Mouse (Mus musculus): ENCODE results near the gene Ndufs8. TPM values are rescaled to one million over a fixed set of nuclear protein-coding genes. Genes with fewer than 3 reads are reported as not detected.

Gene Ndufs8
- polyA plus RNA-seq, 1 experiment from 2014 or later: 330 TPM

DNA sequence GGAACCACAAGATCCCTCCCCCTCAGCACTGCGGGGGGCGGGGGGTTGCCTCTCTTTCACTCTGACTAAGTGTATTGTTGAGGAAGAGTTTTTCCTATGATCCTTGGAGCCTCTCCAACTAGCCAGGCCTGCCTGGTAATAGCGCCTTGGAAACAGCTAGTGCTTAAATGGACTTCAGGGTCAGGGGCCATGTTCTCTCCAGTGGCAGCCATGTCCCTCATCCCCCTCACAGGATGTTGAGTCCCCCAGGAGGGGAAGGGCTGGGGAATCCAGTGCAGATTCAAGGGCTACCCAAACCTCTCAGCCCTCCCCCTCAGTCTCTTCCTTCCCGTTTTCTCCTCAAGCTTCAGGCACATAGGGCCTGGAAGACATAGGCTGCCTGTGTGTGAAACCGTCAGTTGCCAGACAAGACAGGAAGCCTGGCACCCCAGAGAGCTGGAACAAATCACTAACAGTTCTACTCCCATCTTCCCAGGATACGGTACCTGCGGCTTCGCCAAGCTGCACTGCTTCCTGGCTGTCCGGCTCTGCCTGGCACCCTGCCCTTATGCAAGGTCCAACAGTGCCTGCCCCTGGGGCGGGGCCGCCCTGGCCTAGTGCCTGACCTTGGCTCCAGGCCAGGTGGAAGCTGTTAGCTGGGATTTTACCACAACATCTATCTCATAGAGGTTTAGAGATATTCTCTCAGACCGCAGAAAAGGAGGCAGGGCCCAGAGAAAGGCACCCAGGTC is 16.8 kb upstream of the Ndufs8 start, which contains the start of gene Aldh3b1:
Aldh3b1 (minus strand) TSS at position 598 of the 731 bp plus-strand sequence.
- H3K4me3 ChIP-seq (replicated peaks): no peak within 1 kb of the TSS
- peak within 1 kb of the TSS; percentile 76 for H3K27ac ChIP-seq (replicated peaks)
- H3K4me2 ChIP-seq: peak within 1 kb of the TSS; percentile 27
- no peaks in the 10 kb centered on the region for H3K36me3 ChIP-seq
- WGBS: 50% methylated on average over 12 of the region's 12 CpGs
- H3K9ac ChIP-seq (replicated peaks): no peak within 1 kb of the TSS
- ATAC-seq (ENCODE audit: low FRiP score): peak; percentile 78
- peaks cover 20% of the 10 kb centered on the region for H3K4me1 ChIP-seq
- H3K27me3 ChIP-seq (replicated peaks): no peaks in the 10 kb centered on the region; the same call in 1 of the 2 replicates
- H3K9me3 ChIP-seq (replicated peaks): no peaks in the 10 kb centered on the region

DNA sequence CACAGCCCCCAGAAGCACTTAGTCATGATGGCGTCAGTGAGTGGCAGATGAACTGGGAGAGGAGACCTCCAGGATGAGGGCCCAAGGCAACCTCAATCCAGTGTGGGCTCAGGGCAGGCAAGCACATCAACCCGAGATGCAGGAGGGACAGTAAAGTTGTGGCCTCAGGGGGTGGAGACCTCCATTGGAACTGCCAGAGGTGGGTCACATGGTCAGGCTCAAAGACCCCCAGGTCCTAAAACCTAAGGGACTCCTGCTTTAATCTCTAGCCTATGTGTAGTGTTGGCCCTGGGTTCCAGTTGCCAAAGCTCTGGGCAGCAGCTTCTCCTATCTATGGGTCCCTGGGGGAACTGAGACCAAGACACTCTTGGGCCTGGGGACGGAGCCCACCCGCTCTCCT is 16.2 kb upstream of the Ndufs8 start:
- no peak overlapping the region for H3K4me3 ChIP-seq (replicated peaks)
- ATAC-seq (ENCODE audit: low FRiP score): no peak
- no peaks in the 10 kb centered on the region for H3K36me3 ChIP-seq
- H3K9ac ChIP-seq (replicated peaks): no peak overlapping the region
- H3K9me3 ChIP-seq (replicated peaks): no peaks in the 10 kb centered on the region
- no peak overlapping the region for H3K4me2 ChIP-seq
- WGBS: 78% methylated on average over 4 of the region's 4 CpGs
- H3K4me1 ChIP-seq: peaks cover 20% of the 10 kb centered on the region
- no peaks in the 10 kb centered on the region; the same call in 1 of the 2 replicates for H3K27me3 ChIP-seq (replicated peaks)
- peak overlapping the region; percentile 76 for H3K27ac ChIP-seq (replicated peaks)

GRCm38 (mm10) chr19:3927989-3928388 is 15.4 kb upstream of the Ndufs8 start:
- Histone ChIP-seq H3K36me3 (no peaks in the 10 kb centered on the region), H3K27ac (replicated peaks) (no peak overlapping the region), H3K9ac (replicated peaks) (no peak overlapping the region), H3K27me3 (replicated peaks) (no peaks in the 10 kb centered on the region), H3K9me3 (replicated peaks) (no peaks in the 10 kb centered on the region), H3K4me2 (no peak overlapping the region), H3K4me3 (replicated peaks) (no peak overlapping the region), H3K4me1 (peaks cover 20% of the 10 kb centered on the region)
- no peak for ATAC-seq (ENCODE audit: low FRiP score)
- 77% methylated on average over 4 of the region's 4 CpGs for WGBS

DNA sequence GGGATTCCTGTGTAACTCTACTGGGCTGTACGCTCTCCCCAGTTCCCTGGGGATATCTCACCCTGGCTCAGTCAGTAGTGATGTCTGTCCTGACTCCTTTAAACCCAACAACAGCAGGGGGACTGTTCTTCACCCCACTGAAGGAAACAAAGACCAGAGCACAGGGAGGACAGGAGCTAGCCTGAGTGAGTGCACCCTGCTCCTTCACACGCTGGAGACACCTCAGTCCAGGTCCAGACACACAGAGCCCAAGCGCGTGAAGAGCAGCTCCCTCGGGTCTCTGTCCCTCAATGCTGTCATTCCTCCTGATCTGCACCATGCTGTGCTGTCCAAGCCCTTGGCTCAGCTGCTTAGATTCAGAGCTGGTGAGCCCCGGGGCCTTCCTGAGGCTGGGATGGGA is 14.1 kb upstream of the Ndufs8 start:
- Histone ChIP-seq H3K36me3 (no peaks in the 10 kb centered on the region), H3K9ac (replicated peaks) (no peak overlapping the region), H3K9me3 (replicated peaks) (no peaks in the 10 kb centered on the region), H3K4me3 (replicated peaks) (no peak overlapping the region), H3K27me3 (replicated peaks) (no peaks in the 10 kb centered on the region), H3K4me1 (peaks cover 20% of the 10 kb centered on the region), H3K4me2 (no peak overlapping the region), H3K27ac (replicated peaks) (no peak overlapping the region; the same call in 1 of the 2 replicates)
- WGBS: 64% methylated on average over 6 of the region's 6 CpGs
- no peak for ATAC-seq (ENCODE audit: low FRiP score)

DNA sequence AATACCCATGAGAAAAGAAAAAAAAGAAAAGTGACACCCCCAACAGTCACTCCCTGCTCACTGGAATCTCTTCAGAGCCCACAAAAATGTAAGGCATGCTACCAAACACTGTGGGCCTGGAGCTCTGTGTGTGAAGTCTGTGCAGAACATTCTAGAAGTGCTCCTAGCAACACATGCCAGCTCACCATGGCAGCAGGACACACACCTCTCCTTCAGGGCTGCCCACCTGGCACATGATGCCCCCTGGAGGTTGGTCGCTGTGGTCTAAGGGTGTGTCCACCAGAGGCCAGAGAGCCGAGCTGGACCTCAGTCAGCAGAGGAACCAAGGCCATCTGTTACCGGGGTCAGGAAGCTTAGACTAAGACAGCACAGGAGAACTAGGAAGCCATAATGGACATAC is 13.7 kb upstream of the Ndufs8 start:
- no peak overlapping the region for H3K9ac ChIP-seq (replicated peaks)
- no peak for ATAC-seq (ENCODE audit: low FRiP score)
- no peak overlapping the region for H3K4me2 ChIP-seq
- 70% methylated on average over 3 of the region's 3 CpGs for WGBS
- H3K4me3 ChIP-seq (replicated peaks): no peak overlapping the region
- no peaks in the 10 kb centered on the region for H3K36me3 ChIP-seq
- no peak overlapping the region for H3K27ac ChIP-seq (replicated peaks)
- H3K27me3 ChIP-seq (replicated peaks): no peaks in the 10 kb centered on the region
- no peaks in the 10 kb centered on the region for H3K9me3 ChIP-seq (replicated peaks)
- H3K4me1 ChIP-seq: peaks cover 20% of the 10 kb centered on the region

DNA sequence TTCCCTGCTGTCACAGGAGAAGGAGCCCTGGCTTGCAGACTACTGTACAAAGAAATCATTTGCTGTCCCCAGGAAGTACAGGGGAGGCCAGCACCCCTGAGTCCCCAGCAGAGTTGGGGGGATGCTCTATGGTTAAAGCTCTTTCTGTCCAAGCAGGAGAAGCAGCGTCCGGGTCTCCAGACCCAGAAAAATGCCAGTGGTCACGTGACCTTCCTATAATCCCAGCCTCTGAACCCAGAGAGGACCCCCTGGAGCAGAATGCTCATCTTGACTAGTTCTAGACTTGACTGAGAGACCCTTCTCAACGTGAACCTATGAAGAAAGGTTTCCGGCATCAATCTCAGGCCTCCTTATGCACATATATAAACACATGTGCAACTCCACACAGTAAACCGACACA is 13.3 kb upstream of the Ndufs8 start:
- 82% methylated on average over 6 of the region's 6 CpGs for WGBS
- H3K36me3 ChIP-seq: no peaks in the 10 kb centered on the region
- no peak for ATAC-seq (ENCODE audit: low FRiP score)

GRCm38 (mm10) chr19:3924868-3925267 is 12.3 kb upstream of the Ndufs8 start:
- Histone ChIP-seq H3K9ac (replicated peaks) (no peak overlapping the region), H3K27ac (replicated peaks) (no peak overlapping the region), H3K27me3 (replicated peaks) (no peaks in the 10 kb centered on the region), H3K4me2 (no peak overlapping the region), H3K4me3 (replicated peaks) (no peak overlapping the region), H3K4me1 (peaks cover 7% of the 10 kb centered on the region), H3K36me3 (no peaks in the 10 kb centered on the region), H3K9me3 (replicated peaks) (no peaks in the 10 kb centered on the region)
- ATAC-seq (ENCODE audit: low FRiP score): no peak
- 93% methylated on average over 7 of the region's 7 CpGs for WGBS

More for the DNA sequence above, 13.3 kb upstream of the Ndufs8 start:
- Histone ChIP-seq H3K27ac (replicated peaks) (no peak overlapping the region), H3K4me3 (replicated peaks) (no peak overlapping the region), H3K27me3 (replicated peaks) (no peaks in the 10 kb centered on the region), H3K9me3 (replicated peaks) (no peaks in the 10 kb centered on the region), H3K4me2 (no peak overlapping the region), H3K4me1 (peaks cover 17% of the 10 kb centered on the region), H3K9ac (replicated peaks) (no peak overlapping the region)

- Histone ChIP-seq H3K27ac (replicated peaks) (no peak overlapping the region), H3K4me1 (0 out of 2 replicates have a peak, but pooled peaks cover under 1% of the 10 kb centered on the region), H3K36me3 (no peaks in the 10 kb centered on the region), H3K4me2 (no peak overlapping the region), H3K4me3 (replicated peaks) (no peak overlapping the region), H3K9ac (replicated peaks) (no peak overlapping the region), H3K9me3 (replicated peaks) (no peaks in the 10 kb centered on the region), H3K27me3 (replicated peaks) (no peaks in the 10 kb centered on the region)
- no peak for ATAC-seq (ENCODE audit: low FRiP score)
- 84% methylated on average over 8 of the region's 8 CpGs for WGBS
Measured at GRCm38 (mm10) chr19:3924190-3924589, 11.6 kb upstream of the Ndufs8 start.

- no peaks in the 10 kb centered on the region for H3K27me3 ChIP-seq (replicated peaks)
- WGBS: 65% methylated on average over 13 of the region's 13 CpGs
- H3K36me3 ChIP-seq: no peaks in the 10 kb centered on the region
- H3K9me3 ChIP-seq (replicated peaks): no peaks in the 10 kb centered on the region
- H3K4me3 ChIP-seq (replicated peaks): no peak overlapping the region
- no peak overlapping the region for H3K4me2 ChIP-seq
- ATAC-seq (ENCODE audit: low FRiP score): no peak; the same call in 1 of the 2 replicates
- H3K4me1 ChIP-seq: no peaks in the 10 kb centered on the region
- H3K27ac ChIP-seq (replicated peaks): 0 out of 2 replicates have a peak overlapping the region, but pooled peaks have one; percentile 9
- H3K9ac ChIP-seq (replicated peaks): no peak overlapping the region
Measured at GRCm38 (mm10) chr19:3923586-3923985, 11.0 kb upstream of the Ndufs8 start.

DNA sequence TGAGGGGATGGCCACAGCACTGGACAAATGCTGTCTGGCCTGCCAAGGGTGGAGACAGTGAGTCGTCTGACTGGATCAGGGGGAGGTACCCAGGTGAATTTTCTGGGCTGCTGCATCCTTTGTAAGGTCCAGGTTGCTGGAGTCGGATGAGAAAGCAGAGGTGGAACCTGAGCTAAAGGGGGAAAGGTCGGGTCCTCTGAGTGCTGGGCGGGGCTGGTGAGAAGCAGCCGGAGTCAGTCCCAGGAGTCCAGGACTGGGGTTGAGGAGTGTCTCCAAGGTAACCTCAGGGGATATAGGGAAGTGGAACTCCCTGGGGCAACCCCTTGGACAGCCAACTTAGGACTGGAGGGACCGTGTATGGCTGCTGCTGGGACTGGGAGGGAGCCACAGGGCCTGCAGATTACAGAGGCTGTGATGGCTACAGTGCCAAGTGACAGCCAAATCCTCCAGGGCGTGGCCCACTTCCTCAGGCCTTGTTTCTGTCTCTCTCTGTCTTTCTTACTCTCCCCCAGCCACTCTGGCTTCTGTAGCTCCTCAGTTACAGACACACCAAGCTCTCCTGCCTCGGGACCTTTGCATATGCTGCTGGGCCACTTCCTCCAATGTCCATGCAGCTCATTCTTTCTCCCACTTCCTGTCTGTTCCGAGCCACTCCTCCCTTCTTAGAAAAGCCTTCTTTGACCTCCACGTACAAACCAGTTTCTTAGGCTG is 10.2 kb upstream of the Ndufs8 start:
- no peak overlapping the region for H3K4me2 ChIP-seq
- ATAC-seq (ENCODE audit: low FRiP score): no peak
- H3K27ac ChIP-seq (replicated peaks): 0 out of 2 replicates have a peak overlapping the region, but pooled peaks have one; percentile 9
- H3K9ac ChIP-seq (replicated peaks): no peak overlapping the region
- no peak overlapping the region for H3K4me3 ChIP-seq (replicated peaks)
- H3K4me1 ChIP-seq: no peaks in the 10 kb centered on the region
- no peaks in the 10 kb centered on the region for H3K27me3 ChIP-seq (replicated peaks)
- no peaks in the 10 kb centered on the region for H3K36me3 ChIP-seq
- WGBS: 62% methylated on average over 10 of the region's 10 CpGs
- H3K9me3 ChIP-seq (replicated peaks): no peaks in the 10 kb centered on the region

GRCm38 (mm10) chr19:3919928-3920327 is 7.4 kb upstream of the Ndufs8 start:
- ATAC-seq (ENCODE audit: low FRiP score): no peak
- no peak overlapping the region for H3K27ac ChIP-seq (replicated peaks)
- H3K9me3 ChIP-seq (replicated peaks): no peaks in the 10 kb centered on the region
- no peaks in the 10 kb centered on the region for H3K4me1 ChIP-seq
- H3K4me2 ChIP-seq: no peak overlapping the region
- no peaks in the 10 kb centered on the region for H3K36me3 ChIP-seq
- H3K27me3 ChIP-seq (replicated peaks): no peaks in the 10 kb centered on the region
- H3K4me3 ChIP-seq (replicated peaks): no peak overlapping the region
- no peak overlapping the region for H3K9ac ChIP-seq (replicated peaks)

- WGBS: 82% methylated on average over 11 of the region's 11 CpGs
- no peak overlapping the region for H3K9ac ChIP-seq (replicated peaks)
- no peak for ATAC-seq (ENCODE audit: low FRiP score)
Measured at GRCm38 (mm10) chr19:3916727-3917126, 4.2 kb upstream of the Ndufs8 start.

More at GRCm38 (mm10) chr19:3916727-3917126, 4.2 kb upstream of the Ndufs8 start:
- Histone ChIP-seq H3K27ac (replicated peaks) (no peak overlapping the region), H3K36me3 (no peaks in the 10 kb centered on the region), H3K27me3 (replicated peaks) (no peaks in the 10 kb centered on the region), H3K4me3 (replicated peaks) (no peak overlapping the region), H3K4me1 (peaks cover 13% of the 10 kb centered on the region), H3K9me3 (replicated peaks) (no peaks in the 10 kb centered on the region), H3K4me2 (no peak overlapping the region)

All from neural tube, embryonic 15.5 days (tissue).